27 mouse cellular contexts compared by ENCODE assay signal in the genomic region with DNA sequence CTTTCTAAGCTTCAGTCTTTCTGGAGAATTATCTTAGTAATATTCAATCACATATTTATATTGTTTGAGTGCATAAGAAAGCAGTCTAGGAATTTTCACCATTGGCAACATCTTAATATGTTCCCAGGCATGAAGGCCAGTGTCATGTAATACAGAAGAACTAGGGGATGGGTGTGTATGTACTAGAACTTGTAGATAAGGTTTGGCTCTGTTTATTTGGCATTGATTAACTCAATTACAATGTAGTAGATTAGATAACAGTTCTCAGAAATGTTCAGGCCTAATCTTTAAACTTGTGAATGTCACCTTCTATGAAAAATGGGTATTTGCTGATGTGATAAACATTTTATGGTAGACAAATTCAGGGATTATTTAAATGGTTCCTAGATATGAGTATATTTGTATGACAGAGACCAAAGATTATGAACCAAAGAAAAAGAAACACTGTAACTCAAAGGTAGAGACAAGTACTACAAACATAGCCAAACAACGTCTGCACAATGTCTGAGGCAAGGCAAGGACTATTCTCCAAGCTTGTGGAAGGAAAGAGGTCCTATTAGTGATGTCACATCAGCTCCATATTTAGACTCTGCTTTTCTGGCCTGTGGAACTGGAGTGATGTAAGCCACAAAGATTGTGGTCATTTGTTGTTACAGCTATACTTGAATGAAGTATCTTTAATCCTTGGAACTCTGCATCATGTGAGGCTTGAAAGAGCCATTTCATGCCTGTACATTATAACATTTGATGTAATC.
DNase-seq lines count a peak whose midpoint lies in the region; ATAC-seq and TF ChIP-seq lines count a peak whose summit lies in the region.
"Had no signal": no experiment of that assay in that cellular context is flagged by ENCODE, and none has a peak within 500 bp of the region (broad histone marks: within the 10 kb centered on the region; RNA-seq: fewer than 3 reads in every experiment).

No protein-coding gene starts in this region.

- ATAC-seq in stomach, embryonic 14.5 days (ENCODE audit: insufficient number of reproducible peaks, insufficient read depth, low FRiP score, low read depth) = 0 out of 2 replicates have a peak, but pooled peaks have one; percentile 33
- ATAC-seq in stomach, postnatal 0 days (ENCODE audit: low FRiP score, low TSS enrichment) = no peak
- ATAC-seq in intestine, embryonic 15.5 days = peak; percentile 87
- peak; percentile 44; the same call in 1 of the 2 replicates for ATAC-seq in stomach, embryonic 16.5 days (ENCODE audit: insufficient read depth, low FRiP score)
- no peak for ATAC-seq in CD4-positive, CD25-positive, alpha-beta regulatory T cell, adult 4 months
- ATAC-seq: activated CD4-positive, CD25-positive, alpha-beta regulatory T cell, adult 4 months; forebrain, embryonic 15.5 days; hindbrain, postnatal 0 days; inflammation-experienced regulatory T-cells, adult 6 months had no signal

- no peak for TF ChIP-seq CTCF in stomach, postnatal 0 days (IDR thresholded peaks at IDR 0.05; ENCODE audit: low read depth)

- TF ChIP-seq EP300 in stomach, postnatal 0 days (optimal IDR thresholded peaks at IDR 0.05) = no peak

- no peak overlapping the region for H3K4me2 ChIP-seq in stomach, embryonic 14.5 days (replicated peaks; ENCODE audit: low read depth, low read length)
- no peak overlapping the region for H3K4me2 ChIP-seq in stomach, postnatal 0 days (replicated peaks; ENCODE audit: low read depth)
- no peak overlapping the region for H3K4me2 ChIP-seq in intestine, embryonic 15.5 days (replicated peaks)
- H3K4me2 ChIP-seq in stomach, embryonic 16.5 days (ENCODE audit: low read depth, low read length) = no peak overlapping the region
- H3K4me2 ChIP-seq: embryonic facial prominence, embryonic 12.5 days; embryonic facial prominence, embryonic 15.5 days; forebrain, embryonic 12.5 days; forebrain, embryonic 15.5 days; heart, embryonic 12.5 days; heart, embryonic 15.5 days; hindbrain, embryonic 14.5 days had no signal

- no peak overlapping the region for H3K9ac ChIP-seq in stomach, embryonic 14.5 days (replicated peaks; ENCODE audit: low read depth, low read length)
- no peak overlapping the region for H3K9ac ChIP-seq in stomach, postnatal 0 days (ENCODE audit: low read length)
- H3K9ac ChIP-seq in intestine, embryonic 15.5 days = no peak overlapping the region
- H3K9ac ChIP-seq in stomach, embryonic 16.5 days (ENCODE audit: low read length) = no peak overlapping the region
- H3K9ac ChIP-seq: embryonic facial prominence, embryonic 12.5 days; embryonic facial prominence, embryonic 15.5 days; forebrain, embryonic 12.5 days; forebrain, embryonic 15.5 days; heart, embryonic 12.5 days; heart, embryonic 15.5 days; hindbrain, embryonic 14.5 days had no signal

- no peaks in the 10 kb centered on the region for H3K36me3 ChIP-seq in stomach, embryonic 14.5 days (ENCODE audit: control insufficient read depth, insufficient read depth, low read length)
- no peaks in the 10 kb centered on the region for H3K36me3 ChIP-seq in stomach, postnatal 0 days (ENCODE audit: control insufficient read depth, insufficient read depth, low read length)
- no peaks in the 10 kb centered on the region for H3K36me3 ChIP-seq in intestine, embryonic 15.5 days
- H3K36me3 ChIP-seq in stomach, embryonic 16.5 days (ENCODE audit: control insufficient read depth, insufficient read depth, low read length) = no peaks in the 10 kb centered on the region
- H3K36me3 ChIP-seq: embryonic facial prominence, embryonic 12.5 days; embryonic facial prominence, embryonic 15.5 days; forebrain, embryonic 12.5 days; forebrain, embryonic 15.5 days; heart, embryonic 12.5 days; heart, embryonic 15.5 days had no signal

- H3K9me3 ChIP-seq in stomach, embryonic 14.5 days (ENCODE audit: control insufficient read depth, low read depth, low read length) = no peaks in the 10 kb centered on the region
- no peaks in the 10 kb centered on the region for H3K9me3 ChIP-seq in stomach, postnatal 0 days (ENCODE audit: control insufficient read depth, low read length)
- H3K9me3 ChIP-seq in intestine, embryonic 15.5 days = no peaks in the 10 kb centered on the region
- no peaks in the 10 kb centered on the region for H3K9me3 ChIP-seq in stomach, embryonic 16.5 days (replicated peaks; ENCODE audit: control insufficient read depth, low read length)
- H3K9me3 ChIP-seq: embryonic facial prominence, embryonic 12.5 days; embryonic facial prominence, embryonic 15.5 days; forebrain, embryonic 12.5 days; forebrain, embryonic 15.5 days; heart, embryonic 12.5 days; heart, embryonic 15.5 days had no signal

- 35% methylated on average over 1 of the region's 1 CpGs for WGBS in stomach, embryonic 14.5 days
- 27% methylated on average over 1 of the region's 1 CpGs for WGBS in stomach, postnatal 0 days
- 40% methylated on average over 1 of the region's 1 CpGs for WGBS in intestine, embryonic 15.5 days
- 53% methylated on average over 1 of the region's 1 CpGs for WGBS in stomach, embryonic 16.5 days

- H3K27me3 ChIP-seq in stomach, embryonic 14.5 days (ENCODE audit: control insufficient read depth, insufficient read depth, low read length) = no peaks in the 10 kb centered on the region
- no peaks in the 10 kb centered on the region for H3K27me3 ChIP-seq in stomach, postnatal 0 days (ENCODE audit: control insufficient read depth, insufficient read depth, low read length)
- H3K27me3 ChIP-seq in intestine, embryonic 15.5 days (replicated peaks) = no peaks in the 10 kb centered on the region
- H3K27me3 ChIP-seq in stomach, embryonic 16.5 days (ENCODE audit: control insufficient read depth, insufficient read depth, low read length) = no peaks in the 10 kb centered on the region
- H3K27me3 ChIP-seq: embryonic facial prominence, embryonic 12.5 days; embryonic facial prominence, embryonic 15.5 days; forebrain, embryonic 12.5 days; forebrain, embryonic 15.5 days; heart, embryonic 12.5 days; heart, embryonic 15.5 days had no signal

- H3K4me1 ChIP-seq in stomach, embryonic 14.5 days (ENCODE audit: control insufficient read depth, insufficient read depth, low read length) = no peaks in the 10 kb centered on the region
- no peaks in the 10 kb centered on the region for H3K4me1 ChIP-seq in stomach, postnatal 0 days (replicated peaks; ENCODE audit: control insufficient read depth, insufficient read depth)
- no peaks in the 10 kb centered on the region for H3K4me1 ChIP-seq in intestine, embryonic 15.5 days (replicated peaks)
- H3K4me1 ChIP-seq in stomach, embryonic 16.5 days (ENCODE audit: control insufficient read depth, insufficient read depth, low read length) = no peaks in the 10 kb centered on the region
- H3K4me1 ChIP-seq: embryonic facial prominence, embryonic 12.5 days; embryonic facial prominence, embryonic 15.5 days; forebrain, embryonic 12.5 days; forebrain, embryonic 15.5 days; heart, embryonic 12.5 days; heart, embryonic 15.5 days had no signal

- no peak overlapping the region for H3K4me3 ChIP-seq in stomach, embryonic 14.5 days (ENCODE audit: low read depth, low read length)
- H3K4me3 ChIP-seq in stomach, postnatal 0 days (ENCODE audit: low read depth, low read length) = no peak overlapping the region
- no peak overlapping the region for H3K4me3 ChIP-seq in intestine, embryonic 15.5 days (replicated peaks)
- H3K4me3 ChIP-seq in stomach, embryonic 16.5 days (replicated peaks; ENCODE audit: low read length) = no peak overlapping the region
- H3K4me3 ChIP-seq: embryonic facial prominence, embryonic 12.5 days; embryonic facial prominence, embryonic 15.5 days; forebrain, embryonic 12.5 days; forebrain, embryonic 15.5 days; heart, embryonic 12.5 days; heart, embryonic 15.5 days had no signal

- H3K27ac ChIP-seq in stomach, embryonic 14.5 days (ENCODE audit: low read length) = no peak overlapping the region
- no peak overlapping the region for H3K27ac ChIP-seq in stomach, postnatal 0 days (replicated peaks)
- H3K27ac ChIP-seq in intestine, embryonic 15.5 days = no peak overlapping the region
- H3K27ac ChIP-seq in stomach, embryonic 16.5 days (ENCODE audit: low read length) = no peak overlapping the region
- H3K27ac ChIP-seq: embryonic facial prominence, embryonic 12.5 days; embryonic facial prominence, embryonic 15.5 days; forebrain, embryonic 12.5 days; forebrain, embryonic 15.5 days; heart, embryonic 15.5 days; hindbrain, embryonic 14.5 days; hindbrain, postnatal 0 days had no signal

- DNase-seq in stomach, postnatal 0 days (ENCODE audit: low spot score) = no peak
- no peak for DNase-seq in MN1 (ENCODE audit: low spot score)
- DNase-seq: adrenal gland, adult 8-10 months; adrenal gland, postnatal 25 days; cerebellum, adult 11-12 months; cerebellum, adult 8-10 months; cerebellum, postnatal 10 days; cerebellum, postnatal 36 days; gastrocnemius, postnatal 25 days; heart, adult 18-20 months; heart, postnatal 10 days; heart, postnatal 36 days; kidney, adult 2 months had no signal

Comparison
In these comparisons a context has a peak if more than half of its experiments do, and no peak if none do; other contexts are left out.
1. ATAC-seq: peak in stomach, embryonic 14.5 days (single experiment), intestine, embryonic 15.5 days (single experiment) and stomach, embryonic 16.5 days (single experiment); none in stomach, postnatal 0 days (single experiment) and CD4-positive, CD25-positive, alpha-beta regulatory T cell, adult 4 months (single experiment).